In genomic region chr2:127728146-127728545, GRCm38 (mm10) we compare ENCODE assay signal across 19 mouse cellular contexts. TPM values are rescaled to one million over a fixed set of nuclear protein-coding genes. Genes with fewer than 3 reads are reported as not detected.
DNase-seq lines count a peak whose midpoint lies in the region; ATAC-seq and TF ChIP-seq lines count a peak whose summit lies in the region.
"Had no signal": no experiment of that assay in that cellular context is flagged by ENCODE, and none has a peak within 500 bp of the region (broad histone marks: within the 10 kb centered on the region; RNA-seq: fewer than 3 reads in every experiment).

No protein-coding gene starts in this region.

- no peak overlapping the region for H3K27ac ChIP-seq in heart, embryonic 10.5 days
- peak overlapping the region; percentile 83 for H3K27ac ChIP-seq in brown adipose tissue, adult 24 weeks (replicated peaks; ENCODE audit: low read depth, low read length)
- H3K27ac ChIP-seq in heart, embryonic 14.5 days (replicated peaks in 1 of 2; ENCODE audit: control insufficient read depth in 1 of 2, insufficient read depth in 1 of 2, low read depth in 2 of 2, low read length in 2 of 2): peak overlapping the region in 1 of 2 experiments; percentile 53; a peak in 2 of 4 replicates
- peak overlapping the region; percentile 96; the same call in 1 of the 2 replicates for H3K27ac ChIP-seq in intestine, postnatal 0 days (ENCODE audit: low read depth, low read length)
- H3K27ac ChIP-seq: embryonic facial prominence, embryonic 13.5 days; limb, embryonic 13.5 days; liver, embryonic 15.5 days; neural tube, embryonic 15.5 days had no signal

- ATAC-seq in heart, embryonic 14.5 days (ENCODE audit: insufficient number of reproducible peaks, insufficient read depth, low FRiP score, low read depth): no peak
- ATAC-seq in intestine, postnatal 0 days: no peak
- ATAC-seq: forebrain, postnatal 0 days; midbrain, embryonic 16.5 days had no signal

- H3K4me1 ChIP-seq in heart, embryonic 10.5 days: peaks cover 32% of the 10 kb centered on the region
- H3K4me1 ChIP-seq in brown adipose tissue, adult 24 weeks (ENCODE audit: control insufficient read depth, insufficient read depth, insufficient read length, low read length): peaks cover 22% of the 10 kb centered on the region
- peaks cover 20 to 26% of the 10 kb centered on the region in 2 experiments; a peak in 3 of 4 replicates for H3K4me1 ChIP-seq in heart, embryonic 14.5 days (ENCODE audit: control insufficient read depth in 2 of 2, insufficient read depth in 2 of 2, low read length in 2 of 2)
- peaks cover 12% of the 10 kb centered on the region for H3K4me1 ChIP-seq in intestine, postnatal 0 days (replicated peaks; ENCODE audit: control insufficient read depth, insufficient read depth, low read length)
- H3K4me1 ChIP-seq: liver, embryonic 15.5 days had no signal

- H3K4me3 ChIP-seq in heart, embryonic 10.5 days: no peak overlapping the region
- H3K4me3 ChIP-seq in brown adipose tissue, adult 24 weeks (ENCODE audit: insufficient read depth, low read depth, low read length): peak overlapping the region; percentile 61
- H3K4me3 ChIP-seq in heart, embryonic 14.5 days (ENCODE audit: control insufficient read depth in 1 of 2, insufficient read depth in 1 of 2, low read depth in 1 of 2, low read length in 2 of 2): no peak overlapping the region
- H3K4me3 ChIP-seq in intestine, postnatal 0 days (ENCODE audit: low read depth, low read length): peak overlapping the region; percentile 47
- H3K4me3 ChIP-seq: embryonic facial prominence, embryonic 13.5 days; limb, embryonic 13.5 days; liver, embryonic 15.5 days; neural tube, embryonic 15.5 days had no signal

- peaks cover 26% of the 10 kb centered on the region for H3K27me3 ChIP-seq in heart, embryonic 10.5 days (ENCODE audit: insufficient read depth, poor library complexity, severe bottlenecking)
- peaks cover 3% of the 10 kb centered on the region; the same call in 1 of the 2 replicates for H3K27me3 ChIP-seq in heart, embryonic 14.5 days (ENCODE audit: control insufficient read depth, insufficient read depth, low read length)
- no peaks in the 10 kb centered on the region for H3K27me3 ChIP-seq in intestine, postnatal 0 days (replicated peaks; ENCODE audit: control insufficient read depth, insufficient read depth, low read length)

- H3K36me3 ChIP-seq in heart, embryonic 10.5 days: no peaks in the 10 kb centered on the region
- no peaks in the 10 kb centered on the region for H3K36me3 ChIP-seq in heart, embryonic 14.5 days (ENCODE audit: control insufficient read depth, insufficient read depth, low read length)
- no peaks in the 10 kb centered on the region; the same call in 1 of the 2 replicates for H3K36me3 ChIP-seq in intestine, postnatal 0 days (ENCODE audit: control insufficient read depth, insufficient read depth)
- H3K36me3 ChIP-seq: embryonic facial prominence, embryonic 13.5 days; limb, embryonic 13.5 days; liver, embryonic 15.5 days; neural tube, embryonic 15.5 days had no signal

- DNase-seq in heart, adult 8-10 months (ENCODE audit: low spot score): peak; percentile 53
- no peak for DNase-seq in heart, embryonic 10.5 days (ENCODE audit: low spot score)
- DNase-seq in left cerebral cortex, adult 18-20 months (ENCODE audit: low spot score in 2 of 2): no peak
- DNase-seq in adrenal gland, adult 8-10 months: no peak
- DNase-seq in adrenal gland, adult 18-20 months (ENCODE audit: low spot score in 2 of 2): no peak
- DNase-seq: B cell, adult 2 months; cerebellum, adult 9-11 months; forebrain, postnatal 0 days; kidney, adult 9 months; right cerebral cortex, postnatal 25 days; thymus, postnatal 25 days had no signal

- H3K9ac ChIP-seq in heart, embryonic 14.5 days (ENCODE audit: low read length): no peak overlapping the region
- H3K9ac ChIP-seq in intestine, postnatal 0 days (ENCODE audit: low read depth, low read length): peak overlapping the region; percentile 55
- H3K9ac ChIP-seq: embryonic facial prominence, embryonic 13.5 days; forebrain, postnatal 0 days; limb, embryonic 13.5 days; liver, embryonic 15.5 days; neural tube, embryonic 15.5 days had no signal

- no peaks in the 10 kb centered on the region for H3K9me3 ChIP-seq in heart, embryonic 10.5 days
- no peaks in the 10 kb centered on the region for H3K9me3 ChIP-seq in heart, embryonic 14.5 days (ENCODE audit: control insufficient read depth, low read length)
- H3K9me3 ChIP-seq in intestine, postnatal 0 days (ENCODE audit: control insufficient read depth): no peaks in the 10 kb centered on the region
- H3K9me3 ChIP-seq: embryonic facial prominence, embryonic 13.5 days; limb, embryonic 13.5 days; liver, embryonic 15.5 days; neural tube, embryonic 15.5 days had no signal

- H3K4me2 ChIP-seq in heart, embryonic 14.5 days (ENCODE audit: low read length): peak overlapping the region; percentile 63; the same call in 1 of the 2 replicates
- peak overlapping the region; percentile 68 for H3K4me2 ChIP-seq in intestine, postnatal 0 days (replicated peaks; ENCODE audit: low read depth)
- H3K4me2 ChIP-seq: liver, embryonic 15.5 days; neural tube, embryonic 15.5 days had no signal

- WGBS in heart, embryonic 10.5 days: 71% methylated on average over 6 of the region's 6 CpGs
- 57% methylated on average over 6 of the region's 6 CpGs for whole genome bisulfite sequencing in heart, embryonic 14.5 days
- WGBS in intestine, postnatal 0 days: 62% methylated on average over 6 of the region's 6 CpGs

- no peak for TF ChIP-seq CTCF in intestine, postnatal 0 days (IDR thresholded peaks at IDR 0.05; ENCODE audit: low read depth)

RNA-seq across cellular contexts. Expression of gene Mall, which starts 1.6 kb away (rescaled TPM):
- total RNA-seq in heart, adult 8-10 months (2022): 1 to 10 TPM; 3.4 to 8.7 (median 6.4) TPM
- polyA plus RNA-seq in heart, embryonic 10.5 days (2016; fragmentation: Nextera tagmentation; extraction: Ambion mirVana): 2.0 and 2.8 TPM in 2 replicates
- polyA plus RNA-seq in brown adipose tissue, adult 24 weeks (2012; ENCODE audit: insufficient read depth, insufficient read length, missing spikeins): 2.4 and 3.4 TPM in 2 replicates
- polyA plus RNA-seq in heart, embryonic 14.5 days (2014; fragmentation: Nextera tagmentation; extraction: Ambion mirVana): 7.2 and 8.3 TPM in 2 replicates
- polyA plus RNA-seq in intestine, postnatal 0 days (2015; fragmentation: Nextera tagmentation; extraction: Ambion mirVana): 122 and 141 TPM in 2 replicates
- 1 to 10 TPM in 1 of 2 experiments, under 1 TPM in 1; 0.87 to 1.5 TPM for total RNA-seq in left cerebral cortex, adult 18-20 months (2021)
- total RNA-seq in adrenal gland, adult 8-10 months (2022): under 1 TPM; 0.66 to 0.90 (median 0.89) TPM
- total RNA-seq in adrenal gland, adult 18-20 months (2021): 1 to 10 TPM; 1.2 to 5.9 TPM

Comparison
In these comparisons a context has a peak if more than half of its experiments do, and no peak if none do; other contexts are left out.
1. H3K4me3 ChIP-seq: peak in brown adipose tissue, adult 24 weeks (single experiment) and intestine, postnatal 0 days (single experiment); none in heart, embryonic 10.5 days (single experiment) and heart, embryonic 14.5 days (0 of 2).